Mouse (Mus musculus) G1E (cell line): Measurements from ENCODE around the gene Ufc1.

Experiments used
- CTCF ChIP-seq: IDR thresholded peaks from 2 replicates; pipeline ENCODE4 v1.5.1; 2012; ENCODE audit warnings: low read depth, low read length, inconsistent platforms, mixed read lengths
- GATA1 ChIP-seq: IDR thresholded peaks from 2 replicates; pipeline ENCODE4 v1.6.1; 2012; ENCODE audit warnings: borderline replicate concordance, low read length, inconsistent platforms, mixed read lengths
- GATA2 ChIP-seq: IDR thresholded peaks from 2 replicates; pipeline ENCODE4 v1.6.1; 2012; ENCODE audit warnings: low read depth, low read length, inconsistent platforms, borderline replicate concordance

- TF ChIP-seq CTCF (no peak), GATA2 (no peak), GATA1 (no peak)
Observed at GRCm38 (mm10) chr1:171239992-171240744, 54.7 kb downstream of the Ufc1 start.
